Mouse (Mus musculus) CD4-positive naive resting alpha-beta T cell, adult 76 days (primary cell): ENCODE results near the gene Tmem100. TPM values are rescaled to one million over a fixed set of nuclear protein-coding genes. Genes with fewer than 3 reads are reported as not detected.

Experiments used
- total RNA-seq: library from RNA; stranded (reverse); gene quantifications from one replicate; pipeline ENCODE4 v1.2.4, GENCODE M21; 2023

Tmem100 gene
- total RNA-seq, result not detected

DNA sequence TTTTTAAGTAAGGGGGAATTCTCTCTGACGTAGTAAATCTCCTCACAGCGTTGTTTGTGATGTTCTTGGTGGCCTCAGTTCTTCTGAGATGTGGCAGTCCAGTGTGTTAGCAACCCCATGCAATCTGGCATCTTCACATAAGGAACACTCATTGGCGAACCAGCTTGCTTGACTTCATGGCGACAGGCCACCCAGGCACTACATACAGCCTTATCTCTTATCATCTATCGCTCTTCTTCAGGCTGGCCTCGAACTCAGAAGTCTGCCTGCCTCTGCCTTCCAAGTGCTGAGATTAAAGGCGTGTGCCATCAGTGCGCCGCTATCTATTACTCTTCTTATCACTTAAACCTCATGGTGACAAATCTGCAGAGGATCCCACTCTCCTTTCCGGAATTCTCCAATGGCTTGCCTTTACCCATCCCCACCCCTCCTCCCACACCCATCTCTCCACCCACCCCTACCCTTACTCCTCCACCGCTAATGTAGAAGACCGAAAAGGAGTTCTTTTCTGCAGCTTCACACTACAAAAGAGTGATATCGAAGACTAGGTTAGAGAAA lies at the start of gene Tmem100:
TSS of gene Tmem100 (plus strand) at position 508 of the 558 bp plus-strand sequence.

DNA sequence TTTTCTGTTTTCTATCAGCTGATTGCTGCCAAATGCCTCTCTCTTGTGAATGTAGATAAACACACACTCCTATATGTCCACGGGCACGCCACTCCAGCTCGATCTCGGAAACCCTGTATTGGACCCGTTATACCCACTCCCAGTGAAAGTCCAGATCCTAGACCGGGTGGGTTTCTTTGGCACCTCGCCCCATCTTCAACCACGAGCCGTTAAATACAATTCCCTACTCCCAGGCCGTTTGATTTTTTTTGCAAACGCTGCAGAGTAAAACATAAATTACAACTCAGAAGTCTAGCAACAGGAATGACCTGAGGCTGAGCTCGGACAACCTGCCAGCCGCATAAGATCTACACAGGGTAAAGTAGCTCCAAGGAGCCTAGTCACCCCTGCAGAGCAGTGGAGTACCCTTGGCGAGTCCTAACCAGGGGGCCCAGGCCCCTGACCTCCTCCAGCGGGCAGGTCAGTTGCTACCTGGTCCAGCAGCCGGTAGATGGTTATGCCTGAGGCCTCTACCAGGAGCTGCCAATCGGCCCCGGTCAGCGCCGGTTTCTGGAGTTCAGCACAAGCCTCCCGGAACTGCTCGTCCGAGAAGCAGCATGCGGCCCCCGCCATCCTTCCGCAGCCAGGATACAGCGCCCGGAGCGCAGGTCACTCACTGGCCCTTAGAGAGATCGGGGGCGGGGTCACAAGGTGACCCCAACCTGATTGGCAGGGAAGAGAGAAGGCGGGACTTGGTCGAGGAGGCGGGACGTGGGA lies 27.7 kb upstream of the Tmem100 start, which contains the start of gene Pctp:
TSS of gene Pctp (minus strand) at position 664 of the 756 bp plus-strand sequence.

Other genes with a start within 250 kb of the Tmem100 start
- 1.6 TPM for gene Pctp, start 27.5 kb upstream of the Tmem100 start, total RNA-seq
- 4.0 TPM for gene Gm45716, start 157.3 kb downstream of the Tmem100 start, total RNA-seq
- gene Mmd, start 219.1 kb downstream of the Tmem100 start, total RNA-seq, result 22.0 TPM